Mouse (Mus musculus) hindbrain, postnatal 0 days (tissue): ENCODE data around the gene Fam104a. TPM values are rescaled to one million over a fixed set of nuclear protein-coding genes. Genes with fewer than 3 reads are reported as not detected.

ENCODE experiments used
- ATAC-seq: fragments of 200-750 bp; cut with Nextera tagmentation; 2 replicates; pipeline ENCODE4 v1.8.0; 2017; ENCODE audit warnings: mild to moderate bottlenecking, moderate TSS enrichment, moderate library complexity
- DNase-seq: peaks from one replicate; pipeline ENCODE4 v3.0.0-alpha.2; 2015; ENCODE audit warnings: low spot score
- H3K27ac ChIP-seq: fragments of 300-500 bp; sonication (generic); 2 replicates; pipeline ENCODE4 v1.5.1; 2014; ENCODE audit warnings: mild to moderate bottlenecking
- H3K27me3 ChIP-seq: fragments of 300-500 bp; sonication (generic); 2 replicates; pipeline ENCODE4 v1.6.1; 2014; ENCODE audit warnings: low read length, mixed read lengths; ENCODE audit not compliant: insufficient read depth
- H3K36me3 ChIP-seq: fragments of 300-500 bp; sonication (generic); 2 replicates; pipeline ENCODE4 v1.6.1; 2014; ENCODE audit warnings: low read length, mixed read lengths; ENCODE audit not compliant: insufficient read depth
- H3K4me1 ChIP-seq: fragments of 300-500 bp; sonication (generic); 2 replicates; pipeline ENCODE4 v1.6.1; 2014; ENCODE audit warnings: antibody characterized with exemption, low read length, mixed read lengths; ENCODE audit not compliant: insufficient read depth
- H3K4me2 ChIP-seq: fragments of 300-500 bp; sonication (generic); 2 replicates; pipeline ENCODE4 v1.6.1; 2014; ENCODE audit warnings: low read depth, mild to moderate bottlenecking, low read length, moderate library complexity, mixed read lengths
- H3K4me3 ChIP-seq: fragments of 300-500 bp; sonication (generic); 2 replicates; pipeline ENCODE4 v1.5.1; 2014; ENCODE audit warnings: low read length
- H3K9ac ChIP-seq: fragments of 300-500 bp; sonication (generic); replicated peaks from 2 replicates; pipeline ENCODE4 v1.6.1; 2014; ENCODE audit warnings: mild to moderate bottlenecking, low read length, moderate library complexity, mixed read lengths
- H3K9me3 ChIP-seq: fragments of 300-500 bp; sonication (generic); 2 replicates; pipeline ENCODE4 v1.6.1; 2016; ENCODE audit warnings: low read length, mixed read lengths
- CTCF ChIP-seq: IDR thresholded peaks from 2 replicates; pipeline ENCODE4 v1.5.1; 2016; ENCODE audit warnings: antibody characterized with exemption, control low read depth, low read depth
- WGBS: fragments of 180-500 bp; shearing (Covaris S2); extraction: QIAGEN DNeasy Blood & Tissue Kit; methylation state at CpG from one replicate; pipeline ENCODE4 v1.1.7; 2014; 5-methylcytosine and 5-hydroxymethylcytosine counted together
- polyA plus RNA-seq: library from polyadenylated mRNA; unstranded; fragments of >200 nt; fragmentation: Nextera tagmentation; extraction: Ambion mirVana; gene quantifications from 2 replicates; pipeline ENCODE4 v1.2.1, GENCODE M21; 2015
- total RNA-seq: library from RNA; depleted of rRNA; stranded (reverse); fragments of >200 nt; gene quantifications from 2 replicates; pipeline ENCODE4 v1.2.3, GENCODE M21; 2014

The Fam104a gene
- total and polyA plus RNA-seq, 2 experiments from 2014 or later, result 29.5 to 50.6 TPM

GRCm38 (mm10) chr11:113726994-113727888 is 43.3 kb upstream of the Fam104a start:
- 67% methylated on average over 14 of the region's 14 CpGs for WGBS
- no peak for ATAC-seq

GRCm38 (mm10) chr11:113725235-113726048 is 41.5 kb upstream of the Fam104a start:
- peak; percentile 21; the same call in 1 of the 2 replicates for ATAC-seq
- no peak for TF ChIP-seq CTCF
- H3K36me3 ChIP-seq, result peaks cover 18% of the 10 kb centered on the region; the same call in 1 of the 2 replicates
- H3K27me3 ChIP-seq, result no peaks in the 10 kb centered on the region
- no peak overlapping the region; the same call in 1 of the 2 replicates for H3K27ac ChIP-seq
- WGBS, result 59% methylated on average over 4 of the region's 4 CpGs
- H3K9me3 ChIP-seq, result no peaks in the 10 kb centered on the region
- no peak overlapping the region for H3K4me2 ChIP-seq
- H3K4me1 ChIP-seq, result peaks cover 6% of the 10 kb centered on the region
- peak; percentile 60 for DNase-seq
- no peak overlapping the region for H3K9ac ChIP-seq
- no peak overlapping the region for H3K4me3 ChIP-seq

More at GRCm38 (mm10) chr11:113726994-113727888, 43.3 kb upstream of the Fam104a start:
- peaks cover 6% of the 10 kb centered on the region for H3K4me1 ChIP-seq
- H3K27me3 ChIP-seq, result no peaks in the 10 kb centered on the region
- peaks cover 18% of the 10 kb centered on the region; the same call in 1 of the 2 replicates for H3K36me3 ChIP-seq
- DNase-seq, result no peak
- H3K4me3 ChIP-seq, result no peak overlapping the region
- no peak overlapping the region for H3K9ac ChIP-seq
- H3K9me3 ChIP-seq, result no peaks in the 10 kb centered on the region
- no peak overlapping the region for H3K27ac ChIP-seq
- no peak overlapping the region for H3K4me2 ChIP-seq
- TF ChIP-seq CTCF, result no peak

- 55% methylated on average over 14 of the region's 14 CpGs for WGBS
- H3K9me3 ChIP-seq, result no peaks in the 10 kb centered on the region
- no peak overlapping the region for H3K9ac ChIP-seq
- no peak for TF ChIP-seq CTCF
- H3K4me1 ChIP-seq, result peaks cover 6% of the 10 kb centered on the region
- H3K36me3 ChIP-seq, result no peaks in the 10 kb centered on the region
- H3K4me3 ChIP-seq, result no peak overlapping the region
- no peak overlapping the region for H3K4me2 ChIP-seq
- H3K27ac ChIP-seq, result peak overlapping the region; percentile 34; the same call in 1 of the 2 replicates
- DNase-seq, result peak; percentile 36
- H3K27me3 ChIP-seq, result no peaks in the 10 kb centered on the region
- no peak for ATAC-seq
These were observed 38.6 kb upstream of the Fam104a start for GRCm38 (mm10) chr11:113722405-113723090.

GRCm38 (mm10) chr11:113717767-113718424 is 33.9 kb upstream of the Fam104a start:
- H3K27me3 ChIP-seq, result no peaks in the 10 kb centered on the region
- no peaks in the 10 kb centered on the region for H3K9me3 ChIP-seq
- DNase-seq (no peak), ATAC-seq (no peak)
- 57% methylated on average over 16 of the region's 16 CpGs for WGBS
- no peak overlapping the region for H3K4me3 ChIP-seq
- no peak for TF ChIP-seq CTCF
- H3K9ac ChIP-seq, result no peak overlapping the region
- no peak overlapping the region for H3K4me2 ChIP-seq
- H3K36me3 ChIP-seq, result no peaks in the 10 kb centered on the region
- H3K27ac ChIP-seq, result no peak overlapping the region
- H3K4me1 ChIP-seq, result no peaks in the 10 kb centered on the region; the same call in 1 of the 2 replicates

GRCm38 (mm10) chr11:113716132-113716531 is 32.2 kb upstream of the Fam104a start:
- ATAC-seq, result no peak
- Histone ChIP-seq H3K9ac (no peak overlapping the region), H3K4me3 (no peak overlapping the region), H3K4me2 (no peak overlapping the region), H3K27ac (no peak overlapping the region), H3K36me3 (no peaks in the 10 kb centered on the region), H3K9me3 (no peaks in the 10 kb centered on the region), H3K27me3 (no peaks in the 10 kb centered on the region), H3K4me1 (no peaks in the 10 kb centered on the region)
- no peak for DNase-seq
- TF ChIP-seq CTCF, result no peak
- 83% methylated on average over 2 of the region's 2 CpGs for WGBS

GRCm38 (mm10) chr11:113715078-113715674 is 31.2 kb upstream of the Fam104a start:
- ATAC-seq (no peak), DNase-seq (no peak)
- H3K4me2 ChIP-seq, result no peak overlapping the region
- H3K36me3 ChIP-seq, result no peaks in the 10 kb centered on the region
- WGBS, result 70% methylated on average over 7 of the region's 7 CpGs
- no peaks in the 10 kb centered on the region for H3K27me3 ChIP-seq
- H3K27ac ChIP-seq, result no peak overlapping the region
- peak; percentile 27; the same call in 1 of the 2 replicates for TF ChIP-seq CTCF
- H3K4me1 ChIP-seq, result peaks cover 6% of the 10 kb centered on the region
- no peaks in the 10 kb centered on the region for H3K9me3 ChIP-seq
- H3K9ac ChIP-seq, result no peak overlapping the region
- H3K4me3 ChIP-seq, result no peak overlapping the region
